Mouse (Mus musculus): ENCODE measurements around the gene Ptpn1.

- TF ChIP-seq POLR2A (IDR thresholded peaks at IDR 0.05; ENCODE audit: low read depth, low read length): no peak
- TF ChIP-seq CTCF (IDR thresholded peaks at IDR 0.05; ENCODE audit: borderline replicate concordance, insufficient read depth, low read length): no peak
Observed at GRCm38 (mm10) chr2:167957539-167957938, 25.7 kb downstream of the Ptpn1 start.

All from embryonic fibroblast, embryonic 13.5 days (primary cell).